ENCODE assay signal across 13 mouse cellular contexts in the genomic region with DNA sequence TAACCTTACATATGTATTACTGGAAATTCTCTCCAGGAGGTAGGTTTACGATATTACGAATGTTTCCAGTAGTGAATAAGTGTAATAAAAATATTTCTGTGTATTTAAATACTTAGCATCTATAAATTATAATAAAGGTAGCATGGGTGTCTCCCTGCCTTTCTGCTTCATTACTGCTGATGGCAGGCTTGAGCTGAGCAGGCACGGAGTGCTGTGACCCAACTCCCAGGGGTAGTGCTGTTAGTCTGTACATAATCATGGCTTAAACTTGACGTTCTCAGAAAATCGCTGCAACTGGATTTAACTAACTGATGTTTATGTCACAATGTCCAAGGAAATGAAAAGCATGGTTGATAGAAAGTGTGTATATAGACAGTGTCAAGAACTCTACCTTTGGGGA.
"Had no signal": no experiment of that assay in that cellular context is flagged by ENCODE, and none has a peak within 500 bp of the region (broad histone marks: within the 10 kb centered on the region; RNA-seq: fewer than 3 reads in every experiment).

No protein-coding gene starts in this region.

- H3K4me3 ChIP-seq: left cerebral cortex, adult 2 months; limb, embryonic 13.5 days; midbrain, embryonic 10.5 days; myocyte; neural tube, embryonic 15.5 days had no signal

- ATAC-seq: intestine, postnatal 0 days had no signal

- H3K9ac ChIP-seq: limb, embryonic 13.5 days; lung, embryonic 14.5 days; neural tube, embryonic 15.5 days had no signal

- H3K36me3 ChIP-seq: limb, embryonic 13.5 days; midbrain, embryonic 10.5 days; neural tube, embryonic 15.5 days had no signal

- DNase-seq: lung, embryonic 14.5 days; lung, postnatal 10 days; lung, postnatal 4 days; midbrain, embryonic 14.5 days; right cerebral cortex, adult 18-20 months; right cerebral cortex, postnatal 25 days had no signal

- H3K4me2 ChIP-seq: limb, embryonic 13.5 days; liver, embryonic 11.5 days; lung, embryonic 14.5 days; neural tube, embryonic 15.5 days had no signal

- H3K9me3 ChIP-seq: limb, embryonic 13.5 days; midbrain, embryonic 10.5 days; neural tube, embryonic 15.5 days had no signal

- H3K4me1 ChIP-seq: midbrain, embryonic 10.5 days; neural tube, embryonic 15.5 days had no signal

- H3K27me3 ChIP-seq: limb, embryonic 13.5 days; neural tube, embryonic 15.5 days had no signal

- H3K27ac ChIP-seq: left cerebral cortex, adult 2 months; limb, embryonic 13.5 days; midbrain, embryonic 10.5 days; neural tube, embryonic 15.5 days had no signal
